Mouse (Mus musculus): ENCODE results near the gene Gm13539.
"Not testable (repeated sequence)": the region's sequence is repeated elsewhere in the genome, so short reads cannot be mapped to it uniquely, and the experiment has no call there.

- TF ChIP-seq CTCF (IDR thresholded peaks at IDR 0.05; ENCODE audit: extremely low read depth, insufficient read length, insufficient replicate concordance, low read depth, low read length); POLR2A (IDR thresholded peaks at IDR 0.05; ENCODE audit: low read depth, low read length): not testable (repeated sequence)
These were observed 33.7 kb downstream of the Gm13539 start, which contains the start of gene Glt6d1 for GRCm38 (mm10) chr2:25815748-25816147.
